Mouse (Mus musculus) adrenal gland, postnatal 4 days (tissue): Measurements from ENCODE around the gene Mycbp. TPM values are rescaled to one million over a fixed set of nuclear protein-coding genes. Genes with fewer than 3 reads are reported as not detected.

Experiments
- DNase-seq, 2 experiments: peaks; one replicate each; pipeline ENCODE4 v3.0.0; 2021 to 2022; ENCODE audit warnings: low spot score in 2 of 2, mixed read lengths in 2 of 2
- long read RNA-seq, 2 experiments: library from polyadenylated mRNA; stranded (forward); transcript quantifications; one replicate each; pipeline ENCODE4 v2.0.0; 2021
- total RNA-seq, 2 experiments: library from RNA; stranded (reverse); gene quantifications; 2 replicates each; pipeline ENCODE4 v1.2.3; 2021

The Mycbp gene
- total RNA-seq: 10 to 100 TPM; 48.5 to 51.5 TPM
- long read RNA-seq, experiment 1, transcript Mycbp-201 (5 exons, 1,685 nt): major isoform, 36 of 53 reads
- long read RNA-seq, experiment 1, transcript Mycbp-203 (4 exons, 500 nt): minor isoform, 8 of 53 reads
- long read RNA-seq, experiment 1, partial matches to known transcripts: 1 of 53 reads
- long read RNA-seq, experiment 1, other reads (novel, unspliced or antisense): 7 of 53 reads
- long read RNA-seq, experiment 2, transcript Mycbp-201 (5 exons, 1,685 nt): major isoform, 41 of 56 reads
- long read RNA-seq, experiment 2, partial matches to known transcripts: 4 of 56 reads
- long read RNA-seq, experiment 2, other reads (novel, unspliced or antisense): 9 of 56 reads

- DNase-seq: peak; percentile 100
Observed at GRCm38 (mm10) chr4:123904333-123905125, at the start of gene Mycbp. Gene Mycbp, plus strand, starts transcription at chr4:123904832.

- DNase-seq: no peak
Observed at GRCm38 (mm10) chr4:123856888-123857287, 47.7 kb upstream of the Mycbp start.

GRCm38 (mm10) chr4:123858090-123858489, 46.5 kb upstream of the Mycbp start:
- DNase-seq: no peak

GRCm38 (mm10) chr4:123859379-123859778, 45.3 kb upstream of the Mycbp start, which contains the start of gene 4933427I04Rik:
Gene 4933427I04Rik, plus strand, starts transcription at chr4:123859679.
- no peak for DNase-seq

- no peak for DNase-seq
Observed at GRCm38 (mm10) chr4:123859803-123860202, 44.8 kb upstream of the Mycbp start.

GRCm38 (mm10) chr4:123860621-123861020, 44.0 kb upstream of the Mycbp start:
- no peak for DNase-seq

GRCm38 (mm10) chr4:123893726-123894125, 10.9 kb upstream of the Mycbp start:
- DNase-seq: no peak

GRCm38 (mm10) chr4:123894295-123894694, 10.3 kb upstream of the Mycbp start:
- DNase-seq: no peak

GRCm38 (mm10) chr4:123898696-123899095, 5.9 kb upstream of the Mycbp start:
- no peak for DNase-seq

GRCm38 (mm10) chr4:123903432-123903831, 1.2 kb upstream of the Mycbp start:
- DNase-seq: no peak

- no peak for DNase-seq
Observed at GRCm38 (mm10) chr4:123905126-123905668, 565 bp downstream of the Mycbp start.

- DNase-seq: no peak
Observed at GRCm38 (mm10) chr4:123911503-123911902, 6.9 kb downstream of the Mycbp start.

- DNase-seq: no peak
Observed at GRCm38 (mm10) chr4:123912431-123912830, 7.8 kb downstream of the Mycbp start.

GRCm38 (mm10) chr4:123916748-123917547, 12.3 kb downstream of the Mycbp start, which contains the start of gene Rragc:
Gene Rragc, plus strand, starts transcription at chr4:123917446.
- DNase-seq: peak; percentile 100

- no peak for DNase-seq
Observed at GRCm38 (mm10) chr4:123917548-123918140, 13.0 kb downstream of the Mycbp start, which contains the start of gene 4930535I16Rik. Gene 4930535I16Rik, minus strand, starts transcription at chr4:123918022.

- DNase-seq: no peak
Observed at GRCm38 (mm10) chr4:123918851-123919250, 14.2 kb downstream of the Mycbp start.

- no peak for DNase-seq
Observed at GRCm38 (mm10) chr4:123921055-123921565, 16.5 kb downstream of the Mycbp start.

GRCm38 (mm10) chr4:123927961-123928360, 23.3 kb downstream of the Mycbp start:
- no peak for DNase-seq

GRCm38 (mm10) chr4:123929994-123930393, 25.4 kb downstream of the Mycbp start:
- no peak for DNase-seq

- no peak for DNase-seq
Observed at GRCm38 (mm10) chr4:123934306-123934705, 29.7 kb downstream of the Mycbp start.
